8 mouse cellular contexts compared by ENCODE assay signal in genomic region chr17:46889450-46890084, GRCm38 (mm10). TPM values are rescaled to one million over a fixed set of nuclear protein-coding genes. Genes with fewer than 3 reads are reported as not detected.
DNase-seq lines count a peak whose midpoint lies in the region; ATAC-seq and TF ChIP-seq lines count a peak whose summit lies in the region.

No protein-coding gene starts in this region.

- H3K4me1 ChIP-seq in heart, embryonic 12.5 days (replicated peaks), result peaks cover 38% of the 10 kb centered on the region
- H3K4me1 ChIP-seq in kidney, postnatal 0 days (replicated peaks; ENCODE audit: insufficient read depth, low read length), result peaks cover 23% of the 10 kb centered on the region; the same call in 1 of the 2 replicates
- peaks cover 75% of the 10 kb centered on the region for H3K4me1 ChIP-seq in liver, embryonic 12.5 days

- WGBS in heart, embryonic 12.5 days, result under 1% methylated on average over 44 of the region's 44 CpGs
- WGBS in kidney, postnatal 0 days, result under 1% methylated on average over 44 of the region's 44 CpGs
- WGBS in liver, embryonic 12.5 days (ENCODE audit: insufficient replicate concordance), result 2% methylated on average over 43 of the region's 44 CpGs

- peaks cover 24% of the 10 kb centered on the region for H3K79me3 ChIP-seq in C2C12 (ENCODE audit: low read depth)

- H3K4me2 ChIP-seq in heart, embryonic 12.5 days, result peak overlapping the region; percentile 73
- peak overlapping the region; percentile 87 for H3K4me2 ChIP-seq in kidney, postnatal 0 days (ENCODE audit: low read length)
- peak overlapping the region; percentile 99 for H3K4me2 ChIP-seq in liver, embryonic 12.5 days

- DNase-seq in brain, embryonic 18.5 days (ENCODE audit: low read depth, low spot score), result peak; percentile 45
- DNase-seq in kidney, postnatal 0 days (ENCODE audit: low spot score), result peak; percentile 86
- peak; percentile 52 for DNase-seq in naive thymus-derived CD4-positive, alpha-beta T cell, adult 2 months (ENCODE audit: low read depth)
- peak; percentile 64 for DNase-seq in splenic B cell, adult 2 months (ENCODE audit: low read depth, low spot score)

- peak; percentile 40 for ATAC-seq in erythroid progenitor cell, adult 5-6 weeks (replicated peaks; ENCODE audit: low FRiP score, poor library complexity, severe bottlenecking)
- peak; percentile 35 for ATAC-seq in heart, embryonic 12.5 days (ENCODE audit: insufficient number of reproducible peaks, low FRiP score)
- peak; percentile 56 for ATAC-seq in kidney, postnatal 0 days (replicated peaks; ENCODE audit: low FRiP score, low read depth)
- peak; percentile 11 for ATAC-seq in liver, embryonic 12.5 days

- peaks cover 4% of the 10 kb centered on the region for H3K36me3 ChIP-seq in C2C12 (ENCODE audit: control insufficient read depth, insufficient read depth)
- H3K36me3 ChIP-seq in heart, embryonic 12.5 days, result peaks cover 10% of the 10 kb centered on the region
- H3K36me3 ChIP-seq in kidney, postnatal 0 days (ENCODE audit: insufficient read depth, low read length), result no peaks in the 10 kb centered on the region
- H3K36me3 ChIP-seq in liver, embryonic 12.5 days, result peaks cover 20% of the 10 kb centered on the region
- no peaks in the 10 kb centered on the region; the same call in 1 of the 2 replicates for H3K36me3 ChIP-seq in splenic B cell, adult 2 months (ENCODE audit: control insufficient read depth, insufficient read depth, low read length, poor library complexity, severe bottlenecking)

- peaks cover 33% of the 10 kb centered on the region for H3K79me2 ChIP-seq in C2C12 (ENCODE audit: control insufficient read depth, insufficient read depth)

- no peaks in the 10 kb centered on the region for H3K27me3 ChIP-seq in C2C12 (ENCODE audit: control insufficient read depth, insufficient read depth, insufficient read length)
- H3K27me3 ChIP-seq in heart, embryonic 12.5 days (replicated peaks), result no peaks in the 10 kb centered on the region
- no peaks in the 10 kb centered on the region for H3K27me3 ChIP-seq in kidney, postnatal 0 days (ENCODE audit: insufficient read depth, low read length)
- H3K27me3 ChIP-seq in liver, embryonic 12.5 days (replicated peaks), result no peaks in the 10 kb centered on the region
- H3K27me3 ChIP-seq in splenic B cell, adult 2 months (ENCODE audit: control insufficient read depth, insufficient read depth, low read length, poor library complexity, severe bottlenecking), result no peaks in the 10 kb centered on the region

- TF ChIP-seq CTCF in C2C12 (IDR thresholded peaks at IDR 0.05; ENCODE audit: control insufficient read depth, insufficient read depth, insufficient read length), result no peak
- TF ChIP-seq CTCF in kidney, postnatal 0 days (IDR thresholded peaks at IDR 0.05; ENCODE audit: low read depth), result no peak

- H3K27ac ChIP-seq in heart, embryonic 12.5 days (ENCODE audit: poor library complexity, severe bottlenecking), result peak overlapping the region; percentile 88
- H3K27ac ChIP-seq in kidney, postnatal 0 days, result peak overlapping the region; percentile 94
- H3K27ac ChIP-seq in liver, embryonic 12.5 days, result peak overlapping the region; percentile 93

- peak overlapping the region; percentile 79 for H3K9ac ChIP-seq in heart, embryonic 12.5 days
- H3K9ac ChIP-seq in kidney, postnatal 0 days (ENCODE audit: low read depth, low read length), result peak overlapping the region; percentile 73
- H3K9ac ChIP-seq in liver, embryonic 12.5 days, result peak overlapping the region; percentile 80

- H3K4me3 ChIP-seq in C2C12 (ENCODE audit: insufficient read depth, poor library complexity, severe bottlenecking), result peak overlapping the region; percentile 68
- H3K4me3 ChIP-seq in heart, embryonic 12.5 days, result peak overlapping the region; percentile 79
- peak overlapping the region; percentile 90 for H3K4me3 ChIP-seq in kidney, postnatal 0 days (replicated peaks; ENCODE audit: low read depth, low read length)
- peak overlapping the region; percentile 88 for H3K4me3 ChIP-seq in liver, embryonic 12.5 days

- peak overlapping the region; percentile 86 for H3ac ChIP-seq in C2C12 (ENCODE audit: control insufficient read depth, insufficient read length, low read depth)

- no peaks in the 10 kb centered on the region for H3K9me3 ChIP-seq in heart, embryonic 12.5 days (replicated peaks)
- no peaks in the 10 kb centered on the region for H3K9me3 ChIP-seq in kidney, postnatal 0 days (replicated peaks; ENCODE audit: low read length)
- H3K9me3 ChIP-seq in liver, embryonic 12.5 days (replicated peaks), result no peaks in the 10 kb centered on the region

TF ChIP-seq in C2C12, 6 proteins besides CTCF, POLR2A, EP300 and RAD21:
- TF ChIP-seq CEBPB (IDR thresholded peaks at IDR 0.05; ENCODE audit: low read depth) (no peak), MYOD1 (IDR thresholded peaks at IDR 0.05; ENCODE audit: control insufficient read depth, insufficient read length, low read depth) (no peak)
TF ChIP-seq in C2C12: peak in this region for 0.

RNA-seq across cellular contexts. Expression of gene Tbcc, which starts 0.9 kb away (rescaled TPM):
- 46.8 TPM for polyA plus RNA-seq in C2C12 (2012; fragmentation: generic; extraction: Trizol)
- total RNA-seq in erythroid progenitor cell, adult 5-6 weeks (2015; ENCODE audit: low replicate concordance), result 3.2 and 7.5 TPM in 2 replicates
- total RNA-seq in erythroid progenitor cell, adult 5-6 weeks (2017; ENCODE audit: low replicate concordance), result 1.1 and 2.7 TPM in 2 replicates
- polyA plus RNA-seq in heart, embryonic 12.5 days (2016; fragmentation: Nextera tagmentation; extraction: Ambion mirVana), result 52.4 and 55.1 TPM in 2 replicates
- polyA plus RNA-seq in kidney, postnatal 0 days (2015; fragmentation: Nextera tagmentation; extraction: Ambion mirVana), result 58.2 and 71.4 TPM in 2 replicates
- polyA plus RNA-seq in liver, embryonic 12.5 days (2016; fragmentation: Nextera tagmentation; extraction: Ambion mirVana), result 34.2 and 36.4 TPM in 2 replicates

RNA-seq across cellular contexts. Expression of gene Prph2, which starts 20.7 kb away (rescaled TPM):
- 0.01 TPM for polyA plus RNA-seq in C2C12 (2012; fragmentation: generic; extraction: Trizol)
- not detected in 2 replicates for total RNA-seq in erythroid progenitor cell, adult 5-6 weeks (2015; ENCODE audit: low replicate concordance)
- total RNA-seq in erythroid progenitor cell, adult 5-6 weeks (2017; ENCODE audit: low replicate concordance), result not detected in 2 replicates
- polyA plus RNA-seq in heart, embryonic 12.5 days (2016; fragmentation: Nextera tagmentation; extraction: Ambion mirVana), result not detected in 2 replicates
- 0.11 and 0.16 TPM in 2 replicates for polyA plus RNA-seq in kidney, postnatal 0 days (2015; fragmentation: Nextera tagmentation; extraction: Ambion mirVana)
- not detected in 2 replicates for polyA plus RNA-seq in liver, embryonic 12.5 days (2016; fragmentation: Nextera tagmentation; extraction: Ambion mirVana)

RNA-seq across cellular contexts. Expression of gene Bicral, which starts 31.3 kb away (rescaled TPM):
- 3.9 TPM for polyA plus RNA-seq in C2C12 (2012; fragmentation: generic; extraction: Trizol)
- 28.8 and 64.6 TPM in 2 replicates for total RNA-seq in erythroid progenitor cell, adult 5-6 weeks (2015; ENCODE audit: low replicate concordance)
- total RNA-seq in erythroid progenitor cell, adult 5-6 weeks (2017; ENCODE audit: low replicate concordance), result 18.7 and 68.4 TPM in 2 replicates
- polyA plus RNA-seq in heart, embryonic 12.5 days (2016; fragmentation: Nextera tagmentation; extraction: Ambion mirVana), result 4.0 and 5.7 TPM in 2 replicates
- polyA plus RNA-seq in kidney, postnatal 0 days (2015; fragmentation: Nextera tagmentation; extraction: Ambion mirVana), result 2.9 and 4.1 TPM in 2 replicates
- polyA plus RNA-seq in liver, embryonic 12.5 days (2016; fragmentation: Nextera tagmentation; extraction: Ambion mirVana), result 4.8 and 5.2 TPM in 2 replicates

Comparison
In these comparisons a context has a peak if more than half of its experiments do, and no peak if none do; other contexts are left out.
1. Peak in every context shown above with its lines: DNase-seq, ATAC-seq, H3K4me3 ChIP-seq and H3K27ac ChIP-seq.